Mouse (Mus musculus): ENCODE measurements at regions not wholly inside any gene's neighbourhood (a gene's known extent, or its start where the extent isn't known, plus 50 kb on each side); places are given as distances from the start of the nearest gene placed in this dataset.

- H3K4me2 ChIP-seq (ENCODE audit: insufficient read depth, low read depth, poor library complexity, severe bottlenecking), result no peak overlapping the region
- dilution Hi-C loops (cut with MboI; ENCODE audit: extremely low pct_ligation_motif_present, extremely low pct_unique_long_range_greater_than_20kb, low sequenced_read_pairs), result no loop called here
- H3K9ac ChIP-seq (ENCODE audit: insufficient read depth, low read depth), result no peak overlapping the region
- in situ Hi-C loops (cut with MboI; ENCODE audit: low pct_ligation_motif_present, low pct_unique_long_range_greater_than_20kb, low sequenced_read_pairs), result no loop called here
- no peak for DNase-seq (ENCODE audit: extremely low read depth)
- no peak overlapping the region for H3K27ac ChIP-seq (ENCODE audit: insufficient read depth, low read depth)
- no peaks in the 10 kb centered on the region for H3K4me1 ChIP-seq (ENCODE audit: control insufficient read depth in 1 of 2, insufficient read depth in 2 of 2)
- H3K36me3 ChIP-seq (replicated peaks in 1 of 2; ENCODE audit: control insufficient read depth in 1 of 2, insufficient read depth in 1 of 2, low read length in 1 of 2), result no peaks in the 10 kb centered on the region
- TF ChIP-seq POLR2AphosphoS2 (IDR thresholded peaks at IDR 0.05; ENCODE audit: low read depth, low read length) (no peak), CTCF (conservative IDR thresholded peaks at IDR 0.05 in 1 of 2, IDR thresholded peaks at IDR 0.05 in 1 of 2; ENCODE audit: low read depth in 2 of 2, low read length in 2 of 2) (0 out of 4 replicates have a peak, but pooled peaks of 1 of the 2 experiments have one; percentile 9)
- H3K9me3 ChIP-seq (replicated peaks; ENCODE audit: low read length), result peaks cover 5% of the 10 kb centered on the region
- peaks cover 32% of the 10 kb centered on the region for H3K27me3 ChIP-seq (replicated peaks)
- H3K4me3 ChIP-seq (replicated peaks in 1 of 3; ENCODE audit: low read depth in 2 of 3, low read length in 2 of 3, poor library complexity in 1 of 3), result no peak overlapping the region
- H3K79me2 ChIP-seq (replicated peaks; ENCODE audit: control insufficient read depth, extremely low read depth, insufficient read depth, poor library complexity, severe bottlenecking), result no peaks in the 10 kb centered on the region
Measured at GRCm38 (mm10) chr12:110367102-110367501, 79.8 kb upstream of the Ppp2r5c start.

- DNase-seq (ENCODE audit: extremely low read depth), result no peak
- dilution Hi-C loops (cut with MboI; ENCODE audit: extremely low pct_ligation_motif_present, extremely low pct_unique_long_range_greater_than_20kb, low sequenced_read_pairs) (no loop called here), in situ Hi-C loops (cut with MboI; ENCODE audit: low pct_ligation_motif_present, low pct_unique_long_range_greater_than_20kb, low sequenced_read_pairs) (no loop called here)
- Histone ChIP-seq H3K27me3 (replicated peaks) (peaks cover 38% of the 10 kb centered on the region), H3K79me2 (replicated peaks; ENCODE audit: control insufficient read depth, extremely low read depth, insufficient read depth, poor library complexity, severe bottlenecking) (no peaks in the 10 kb centered on the region), H3K9ac (ENCODE audit: insufficient read depth, low read depth) (no peak overlapping the region), H3K4me1 (ENCODE audit: control insufficient read depth in 1 of 2, insufficient read depth in 2 of 2) (no peaks in the 10 kb centered on the region), H3K9me3 (replicated peaks; ENCODE audit: low read length) (peaks cover 5% of the 10 kb centered on the region), H3K4me2 (ENCODE audit: insufficient read depth, low read depth, poor library complexity, severe bottlenecking) (no peak overlapping the region), H3K4me3 (replicated peaks in 1 of 3; ENCODE audit: low read depth in 2 of 3, low read length in 2 of 3, poor library complexity in 1 of 3) (no peak overlapping the region), H3K36me3 (replicated peaks in 1 of 2; ENCODE audit: control insufficient read depth in 1 of 2, insufficient read depth in 1 of 2, low read length in 1 of 2) (no peaks in the 10 kb centered on the region), H3K27ac (ENCODE audit: insufficient read depth, low read depth) (no peak overlapping the region)
- TF ChIP-seq POLR2A (IDR thresholded peaks at IDR 0.05; ENCODE audit: low read depth, low read length) (no peak), ELF1 (IDR thresholded peaks at IDR 0.05; ENCODE audit: low read depth, low read length) (no peak), SMC3 (IDR thresholded peaks at IDR 0.05; ENCODE audit: low read depth, low read length) (no peak), CTCF (conservative IDR thresholded peaks at IDR 0.05 in 1 of 2, IDR thresholded peaks at IDR 0.05 in 1 of 2; ENCODE audit: low read depth in 2 of 2, low read length in 2 of 2) (no peak), MXI1 (IDR thresholded peaks at IDR 0.05; ENCODE audit: low read depth, low read length) (no peak), NELFE (IDR thresholded peaks at IDR 0.05; ENCODE audit: low read depth, low read length) (no peak), MAX (IDR thresholded peaks at IDR 0.05; ENCODE audit: low read length) (no peak), POLR2AphosphoS2 (IDR thresholded peaks at IDR 0.05; ENCODE audit: low read depth, low read length) (no peak), ZC3H11A (IDR thresholded peaks at IDR 0.05; ENCODE audit: low read depth, low read length) (no peak), MAZ (IDR thresholded peaks at IDR 0.05; ENCODE audit: low read depth, low read length) (no peak), PAX5 (IDR thresholded peaks at IDR 0.05; ENCODE audit: low read length) (no peak), JUND (conservative IDR thresholded peaks at IDR 0.05; ENCODE audit: low read depth, low read length) (no peak), NRF1 (IDR thresholded peaks at IDR 0.05; ENCODE audit: low read depth, low read length) (no peak), GABPA (IDR thresholded peaks at IDR 0.05; ENCODE audit: insufficient replicate concordance, low read depth, low read length) (no peak), EP300 (IDR thresholded peaks at IDR 0.05; ENCODE audit: low read length) (no peak), IRF4 (IDR thresholded peaks at IDR 0.05; ENCODE audit: low read depth, low read length) (no peak), ZKSCAN1 (IDR thresholded peaks at IDR 0.05; ENCODE audit: borderline replicate concordance, low read depth, low read length) (no peak), RAD21 (IDR thresholded peaks at IDR 0.05; ENCODE audit: low read depth, low read length) (no peak), MAFK (IDR thresholded peaks at IDR 0.05; ENCODE audit: insufficient replicate concordance, low read length) (no peak)
Measured at GRCm38 (mm10) chr12:110367822-110368221, 79.1 kb upstream of the Ppp2r5c start.
